ENCODE assay signal across 12 mouse cellular contexts in genomic region chr1:82585981-82586380, GRCm38 (mm10). TPM values are rescaled to one million over a fixed set of nuclear protein-coding genes. Genes with fewer than 3 reads are reported as not detected.
DNase-seq lines count a peak whose midpoint lies in the region; ATAC-seq and TF ChIP-seq lines count a peak whose summit lies in the region.
"Had no signal": no experiment of that assay in that cellular context is flagged by ENCODE, and none has a peak within 500 bp of the region (broad histone marks: within the 10 kb centered on the region; RNA-seq: fewer than 3 reads in every experiment).

No protein-coding gene starts in this region.

- no peak for DNase-seq in kidney, postnatal 4 days
- DNase-seq in embryonic facial prominence, embryonic 10.5 days (ENCODE audit: low spot score), result no peak
- DNase-seq in heart, postnatal 0 days (ENCODE audit: low spot score), result no peak
- DNase-seq in embryo, embryonic 9.5 days (ENCODE audit: extremely low spot score), result no peak
- no peak for DNase-seq in right cerebral cortex, postnatal 14 days
- DNase-seq in gastrocnemius, adult 8-10 months (ENCODE audit: low spot score in 2 of 2), result no peak
- DNase-seq: left cerebral cortex, postnatal 4 days; thymus, postnatal 25 days had no signal

- peak overlapping the region; percentile 52 for H3K4me3 ChIP-seq in kidney, embryonic 16.5 days (ENCODE audit: low read length)
- H3K4me3 ChIP-seq in embryonic facial prominence, embryonic 10.5 days, result peak overlapping the region; percentile 55; the same call in 1 of the 2 replicates
- H3K4me3 ChIP-seq in embryonic facial prominence, embryonic 12.5 days, result no peak overlapping the region
- no peak overlapping the region for H3K4me3 ChIP-seq in heart, postnatal 0 days (ENCODE audit: low read depth, low read length)

- TF ChIP-seq EP300 in heart, postnatal 0 days (IDR thresholded peaks at IDR 0.05; ENCODE audit: low read depth), result no peak

- H3K4me2 ChIP-seq in kidney, embryonic 16.5 days (replicated peaks; ENCODE audit: low read depth, low read length), result peak overlapping the region; percentile 90
- 0 out of 2 replicates have a peak overlapping the region, but pooled peaks have one; percentile 57 for H3K4me2 ChIP-seq in embryonic facial prominence, embryonic 12.5 days (replicated peaks)
- peak overlapping the region; percentile 81; the same call in 1 of the 2 replicates for H3K4me2 ChIP-seq in heart, postnatal 0 days (ENCODE audit: low read depth, low read length)

- no peaks in the 10 kb centered on the region for H3K9me3 ChIP-seq in kidney, embryonic 16.5 days (ENCODE audit: low read length)
- no peaks in the 10 kb centered on the region for H3K9me3 ChIP-seq in embryonic facial prominence, embryonic 10.5 days
- H3K9me3 ChIP-seq in embryonic facial prominence, embryonic 12.5 days, result no peaks in the 10 kb centered on the region
- no peaks in the 10 kb centered on the region for H3K9me3 ChIP-seq in heart, postnatal 0 days (replicated peaks; ENCODE audit: control insufficient read depth, low read length)

- no peak for TF ChIP-seq CTCF in heart, postnatal 0 days (IDR thresholded peaks at IDR 0.05; ENCODE audit: low read depth)

- H3K27me3 ChIP-seq in kidney, embryonic 16.5 days (ENCODE audit: insufficient read depth, low read length), result peaks cover 4% of the 10 kb centered on the region; the same call in 1 of the 2 replicates
- peaks cover 41% of the 10 kb centered on the region for H3K27me3 ChIP-seq in embryonic facial prominence, embryonic 10.5 days (replicated peaks; ENCODE audit: low read depth, poor library complexity, severe bottlenecking)
- peaks cover 26% of the 10 kb centered on the region for H3K27me3 ChIP-seq in embryonic facial prominence, embryonic 12.5 days
- no peaks in the 10 kb centered on the region for H3K27me3 ChIP-seq in heart, postnatal 0 days (ENCODE audit: control insufficient read depth, insufficient read depth, low read length)

- peaks cover 8% of the 10 kb centered on the region for H3K4me1 ChIP-seq in kidney, embryonic 16.5 days (ENCODE audit: insufficient read depth, low read length)
- H3K4me1 ChIP-seq in embryonic facial prominence, embryonic 10.5 days, result peaks cover 11% of the 10 kb centered on the region
- H3K4me1 ChIP-seq in embryonic facial prominence, embryonic 12.5 days, result 0 out of 2 replicates have a peak, but pooled peaks cover 10% of the 10 kb centered on the region
- peaks cover 8% of the 10 kb centered on the region for H3K4me1 ChIP-seq in heart, postnatal 0 days (ENCODE audit: control insufficient read depth, insufficient read depth)

- no peak for ATAC-seq in kidney, embryonic 16.5 days (ENCODE audit: low FRiP score, low TSS enrichment)
- ATAC-seq in embryonic facial prominence, embryonic 12.5 days (ENCODE audit: insufficient number of reproducible peaks, insufficient read depth, low FRiP score, low TSS enrichment), result no peak
- no peak for ATAC-seq in heart, postnatal 0 days (ENCODE audit: insufficient read depth, low read depth)

- H3K36me3 ChIP-seq in kidney, embryonic 16.5 days (ENCODE audit: insufficient read depth, low read length), result no peaks in the 10 kb centered on the region
- H3K36me3 ChIP-seq in embryonic facial prominence, embryonic 10.5 days (replicated peaks), result no peaks in the 10 kb centered on the region
- H3K36me3 ChIP-seq in embryonic facial prominence, embryonic 12.5 days, result no peaks in the 10 kb centered on the region
- no peaks in the 10 kb centered on the region for H3K36me3 ChIP-seq in heart, postnatal 0 days (replicated peaks; ENCODE audit: control insufficient read depth, insufficient read depth, low read length)

- H3K9ac ChIP-seq in kidney, embryonic 16.5 days (replicated peaks; ENCODE audit: low read length), result peak overlapping the region; percentile 62; the same call in 1 of the 2 replicates
- H3K9ac ChIP-seq in embryonic facial prominence, embryonic 12.5 days, result no peak overlapping the region
- H3K9ac ChIP-seq in heart, postnatal 0 days (replicated peaks; ENCODE audit: low read depth, low read length), result no peak overlapping the region

- H3K27ac ChIP-seq in kidney, embryonic 16.5 days (ENCODE audit: low read length), result no peak overlapping the region
- no peak overlapping the region for H3K27ac ChIP-seq in embryonic facial prominence, embryonic 10.5 days (replicated peaks)
- no peak overlapping the region for H3K27ac ChIP-seq in embryonic facial prominence, embryonic 12.5 days
- H3K27ac ChIP-seq in heart, postnatal 0 days (ENCODE audit: low read depth), result no peak overlapping the region

- 71% methylated on average over 7 of the region's 7 CpGs for WGBS in kidney, embryonic 16.5 days
- WGBS in embryonic facial prominence, embryonic 10.5 days, result 72% methylated on average over 7 of the region's 7 CpGs
- 66% methylated on average over 7 of the region's 7 CpGs for WGBS in embryonic facial prominence, embryonic 12.5 days
- whole genome bisulfite sequencing in heart, postnatal 0 days, result 72% methylated on average over 7 of the region's 7 CpGs

RNA-seq across cellular contexts. Expression of gene Col4a4, which starts 0.7 kb away (rescaled TPM):
- polyA plus RNA-seq in kidney, embryonic 16.5 days (2015; fragmentation: Nextera tagmentation; extraction: Ambion mirVana), result 4.3 and 4.9 TPM in 2 replicates
- polyA plus RNA-seq in embryonic facial prominence, embryonic 10.5 days (2016; fragmentation: Nextera tagmentation; extraction: Ambion mirVana), result 0.03 and 0.06 TPM in 2 replicates
- polyA plus RNA-seq in embryonic facial prominence, embryonic 12.5 days (2016; fragmentation: Nextera tagmentation; extraction: Ambion mirVana), result 0.14 and 0.19 TPM in 2 replicates
- 0.53 and 1.9 TPM in 2 replicates for total RNA-seq in heart, postnatal 0 days (2014; rRNA removed; ENCODE audit: low replicate concordance)
- polyA plus RNA-seq in heart, postnatal 0 days (2015; fragmentation: Nextera tagmentation; extraction: Ambion mirVana), result 0.89 and 1.3 TPM in 2 replicates
- total RNA-seq in gastrocnemius, adult 8-10 months (2022), result under 1 TPM; 0.39 to 0.97 (median 0.74) TPM
- total RNA-seq: neutrophil, adult 5-6 weeks had no signal

RNA-seq across cellular contexts. Expression of gene Col4a3, which starts 0.7 kb away (rescaled TPM):
- 4.1 and 4.8 TPM in 2 replicates for polyA plus RNA-seq in kidney, embryonic 16.5 days (2015; fragmentation: Nextera tagmentation; extraction: Ambion mirVana)
- polyA plus RNA-seq in embryonic facial prominence, embryonic 10.5 days (2016; fragmentation: Nextera tagmentation; extraction: Ambion mirVana), result 0.08 and 0.12 TPM in 2 replicates
- polyA plus RNA-seq in embryonic facial prominence, embryonic 12.5 days (2016; fragmentation: Nextera tagmentation; extraction: Ambion mirVana), result 0.12 and 0.14 TPM in 2 replicates
- 0.08 and 9.9 TPM in 2 replicates for total RNA-seq in heart, postnatal 0 days (2014; rRNA removed; ENCODE audit: low replicate concordance)
- 0.58 and 0.63 TPM in 2 replicates for polyA plus RNA-seq in heart, postnatal 0 days (2015; fragmentation: Nextera tagmentation; extraction: Ambion mirVana)
- total RNA-seq in gastrocnemius, adult 8-10 months (2022), result 1 to 10 TPM in 1 of 4 experiments, under 1 TPM in 3; 0.44 to 1.3 (median 0.66) TPM
- total RNA-seq: megakaryocyte progenitor cell, adult 5-6 weeks; neutrophil, adult 5-6 weeks had no signal

Comparison
In these comparisons a context has a peak if more than half of its experiments do, and no peak if none do; other contexts are left out.
1. H3K4me3 ChIP-seq: peak in kidney, embryonic 16.5 days (single experiment) and embryonic facial prominence, embryonic 10.5 days (single experiment); none in embryonic facial prominence, embryonic 12.5 days (single experiment) and heart, postnatal 0 days (single experiment).
2. Peak in every context shown above with its lines, with median percentiles within 50 percentile points of each other: H3K4me2 ChIP-seq.